Mouse (Mus musculus) adrenal gland, adult 2 months (tissue): ENCODE data around the gene Zfp821. TPM values are rescaled to one million over a fixed set of nuclear protein-coding genes. Genes with fewer than 3 reads are reported as not detected.
A peak's percentile ranks its signal among the peaks of the same experiment; 100 is the strongest.

Experiments used
- DNase-seq: peaks from one replicate; pipeline ENCODE4 v3.0.0; 2021
- long read RNA-seq: library from polyadenylated mRNA; stranded (forward); transcript quantifications from one replicate; pipeline ENCODE4 v2.0.0, GENCODE M21; 2021
- polyA plus RNA-seq: library from polyadenylated mRNA; depleted of rRNA; stranded (reverse); fragments of >200 nt; gene quantifications from 2 replicates; pipeline ENCODE4 v1.2.3, GENCODE M21; 2012; rRNA removed
- total RNA-seq, 2 experiments: library from RNA; stranded (reverse); gene quantifications; 2 replicates each; pipeline ENCODE4 v1.2.3; 2021

The Zfp821 gene
- 10 to 100 TPM in 1 of 2 experiments, 1 to 10 TPM in 1; 8.6 to 12.1 TPM for total RNA-seq
- 6.6 and 9.0 TPM in 2 replicates for polyA plus RNA-seq
- long read RNA-seq, partial matches to known transcripts, result 0 of 8 reads
- long read RNA-seq, other reads (novel, unspliced or antisense), result 4 of 8 reads

DNA sequence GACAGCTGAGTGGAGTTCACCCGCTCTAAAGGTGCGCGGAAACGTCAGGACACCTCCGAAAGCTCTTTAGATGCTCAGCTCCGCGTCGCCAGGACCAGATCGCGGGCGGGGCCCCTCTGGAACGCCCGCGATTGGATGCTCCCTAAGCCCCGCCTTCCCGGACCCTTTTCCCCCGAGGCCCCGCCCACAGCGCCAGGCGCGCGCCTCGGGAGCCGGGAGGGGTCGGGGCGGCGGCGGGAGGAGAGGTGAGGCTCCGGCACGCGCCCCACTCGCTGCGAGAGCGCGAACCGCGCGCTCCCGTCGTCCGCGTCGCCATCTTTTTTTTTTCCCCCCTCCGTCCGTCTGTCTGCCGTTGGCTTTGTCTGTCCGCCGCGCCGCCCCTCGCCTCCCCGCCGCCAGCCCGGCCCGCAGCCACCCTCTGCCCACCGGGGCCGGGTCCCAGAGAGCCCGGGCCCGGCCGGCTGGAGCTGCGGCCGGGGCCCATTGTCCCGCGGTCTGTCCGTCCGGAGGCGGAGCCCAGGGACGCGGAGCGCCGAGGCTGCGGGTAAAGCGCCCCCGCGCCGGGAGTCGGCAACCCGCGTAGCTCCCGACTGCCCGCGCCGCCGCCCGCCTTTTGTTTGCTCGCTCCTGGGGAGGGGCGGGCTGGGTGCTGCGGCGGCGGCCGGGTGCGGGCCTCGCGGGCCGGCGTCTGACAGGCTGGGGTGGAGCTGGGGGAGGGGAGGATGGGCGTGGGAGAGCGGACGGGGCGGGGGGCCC lies at the start of gene Zfp821:
TSS of gene Zfp821 (plus strand) at position 227 of the 756 bp plus-strand sequence.
- peak; percentile 98 for DNase-seq

- DNase-seq, result no peak
These were observed 48.5 kb upstream of the Zfp821 start for GRCm38 (mm10) chr8:109656860-109657259.

DNA sequence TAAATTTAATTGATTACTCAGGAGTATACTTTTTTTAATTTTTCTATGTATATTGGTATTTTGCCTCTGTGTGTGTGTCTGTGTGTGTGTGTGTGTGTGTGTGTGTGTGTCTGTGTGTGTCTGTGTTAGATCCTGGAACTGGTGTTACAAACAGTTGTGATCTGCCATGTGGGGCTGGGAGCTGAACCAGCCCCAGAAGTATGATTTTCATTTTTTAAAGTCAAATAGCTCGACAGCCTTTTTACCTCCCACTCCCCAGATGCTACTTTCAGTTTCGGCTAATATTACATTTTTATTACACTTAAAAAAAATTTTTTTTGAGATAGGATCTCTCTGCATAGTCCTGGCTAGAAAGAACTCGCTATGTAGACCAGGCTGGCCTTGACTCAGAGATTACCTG lies 43.0 kb upstream of the Zfp821 start:
- DNase-seq, result no peak

GRCm38 (mm10) chr8:109666616-109667015 lies 38.7 kb upstream of the Zfp821 start:
- no peak for DNase-seq

GRCm38 (mm10) chr8:109672656-109673055 lies 32.7 kb upstream of the Zfp821 start:
- DNase-seq, result no peak

DNA sequence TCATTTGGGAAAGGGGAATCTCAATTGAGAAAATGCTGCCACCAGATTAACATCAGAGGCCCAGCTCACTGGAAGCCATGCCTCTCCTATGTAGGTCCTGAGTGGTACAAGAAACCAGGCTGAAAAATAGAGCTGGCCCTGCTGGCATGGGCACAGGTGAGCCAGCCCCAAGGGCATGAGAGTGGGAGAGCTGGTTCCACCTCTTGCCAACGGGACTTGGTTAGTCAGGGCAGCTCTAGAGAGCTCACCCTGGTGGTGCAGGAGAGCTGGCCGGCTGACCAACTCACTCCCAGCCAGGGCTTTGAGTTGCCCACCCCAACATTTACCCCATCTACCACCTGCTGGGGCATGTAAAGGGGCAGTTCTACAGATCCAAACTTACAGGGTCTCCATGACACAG lies 31.8 kb upstream of the Zfp821 start:
- DNase-seq, result no peak

DNA sequence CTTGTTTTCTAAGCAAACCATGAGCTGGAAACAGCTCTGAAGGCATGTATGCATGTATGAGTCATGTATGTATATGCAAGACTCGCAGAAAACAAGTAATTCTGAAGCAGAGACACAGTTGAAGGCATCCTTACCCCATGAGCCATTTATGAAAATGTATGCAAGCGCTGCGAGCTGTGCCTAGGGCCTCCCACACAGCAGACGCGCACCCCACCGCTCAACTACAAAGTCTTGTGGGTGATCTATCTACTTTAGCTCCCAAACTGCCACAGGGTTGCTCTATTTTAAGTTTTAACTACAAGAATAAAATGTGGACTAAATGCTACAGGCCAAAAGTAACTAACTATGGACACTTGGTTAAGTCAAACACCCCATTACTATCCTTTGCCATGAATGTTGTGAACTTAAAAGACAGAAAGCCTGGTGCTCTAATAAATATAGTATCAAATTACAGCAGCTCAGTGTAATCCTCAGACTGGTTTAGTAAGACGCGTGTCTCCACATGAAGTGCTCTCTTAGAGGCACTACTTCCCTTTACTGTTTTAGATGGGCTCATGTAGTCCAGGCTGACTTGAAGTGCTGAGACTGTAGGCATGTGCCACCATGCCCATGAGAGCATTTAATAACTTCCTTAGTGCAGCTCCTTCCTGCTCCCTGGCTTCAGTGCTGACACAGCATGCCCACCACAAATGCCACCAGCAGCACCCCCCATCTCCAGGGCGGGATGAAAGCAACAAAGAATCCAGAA lies 29.3 kb upstream of the Zfp821 start:
- DNase-seq, result no peak

DNA sequence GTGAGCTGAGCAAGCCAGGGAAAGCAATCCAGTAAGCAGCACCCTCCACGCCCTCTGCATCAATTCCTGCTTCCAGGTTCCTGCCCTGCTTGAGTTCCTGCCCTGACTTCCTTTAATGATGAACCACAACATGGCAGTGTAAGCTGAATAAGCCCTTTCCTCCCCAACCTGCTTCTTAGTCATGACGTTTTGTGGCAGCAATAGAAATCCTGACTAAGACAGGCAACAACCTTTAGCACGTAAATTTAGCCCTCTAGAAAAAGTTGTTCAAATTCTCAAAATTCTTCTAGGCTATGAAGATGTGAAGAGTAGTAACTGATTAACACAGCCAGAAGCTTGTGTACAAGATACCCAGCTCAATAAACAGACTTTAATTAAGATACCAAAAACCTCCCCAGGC lies 23.8 kb upstream of the Zfp821 start:
- DNase-seq, result no peak

GRCm38 (mm10) chr8:109682120-109682519 lies 23.2 kb upstream of the Zfp821 start:
- DNase-seq, result no peak

- no peak for DNase-seq
These were observed 18.1 kb upstream of the Zfp821 start for GRCm38 (mm10) chr8:109687248-109687647.

DNA sequence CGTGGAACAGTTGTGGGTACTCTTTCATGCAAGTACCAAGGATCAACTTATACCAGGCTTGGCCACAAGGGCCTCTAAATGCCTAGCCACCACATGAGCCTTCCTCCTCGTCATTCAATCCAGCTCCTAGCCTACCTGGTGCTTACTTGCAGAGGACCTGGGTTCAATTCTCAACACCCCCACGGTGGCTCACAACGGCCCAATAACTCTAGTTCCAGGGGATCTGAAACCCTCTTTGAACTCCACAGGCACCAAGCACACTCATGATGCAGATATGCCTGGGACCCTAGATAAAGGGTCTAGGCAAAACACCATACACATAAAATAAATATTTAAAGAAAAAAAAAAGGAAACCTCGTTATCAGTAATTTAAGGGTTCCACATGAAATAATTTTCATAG lies 13.6 kb upstream of the Zfp821 start:
- DNase-seq, result no peak

- peak; percentile 84 for DNase-seq
These were observed 12.8 kb upstream of the Zfp821 start for GRCm38 (mm10) chr8:109692443-109693145.

- peak; percentile 99 for DNase-seq
These were observed 12.0 kb upstream of the Zfp821 start, which contains the start of gene Ist1 for GRCm38 (mm10) chr8:109693146-109693900. Gene Ist1, minus strand, starts transcription at chr8:109693260.

DNA sequence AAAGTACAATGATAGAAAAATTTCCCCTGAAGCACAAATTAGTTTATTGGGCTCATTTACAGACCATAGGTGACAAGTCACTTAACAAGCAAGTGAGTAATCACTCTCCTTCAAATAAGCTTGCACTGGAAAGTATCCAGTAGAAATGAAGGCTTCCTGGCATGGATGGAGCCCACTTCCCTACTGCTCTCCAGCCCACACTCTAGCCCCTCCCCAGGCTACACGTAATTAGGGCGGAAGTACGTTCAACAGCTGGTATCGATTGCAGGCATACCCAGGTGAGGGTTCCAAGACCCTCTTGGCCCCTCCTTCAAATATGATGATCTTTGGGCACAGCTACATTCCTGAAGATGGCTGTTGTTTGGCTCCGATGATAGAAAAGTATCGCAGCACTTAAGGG lies 11.2 kb upstream of the Zfp821 start:
- DNase-seq, result no peak

- no peak for DNase-seq
These were observed 7.6 kb upstream of the Zfp821 start for GRCm38 (mm10) chr8:109697754-109698153.

DNA sequence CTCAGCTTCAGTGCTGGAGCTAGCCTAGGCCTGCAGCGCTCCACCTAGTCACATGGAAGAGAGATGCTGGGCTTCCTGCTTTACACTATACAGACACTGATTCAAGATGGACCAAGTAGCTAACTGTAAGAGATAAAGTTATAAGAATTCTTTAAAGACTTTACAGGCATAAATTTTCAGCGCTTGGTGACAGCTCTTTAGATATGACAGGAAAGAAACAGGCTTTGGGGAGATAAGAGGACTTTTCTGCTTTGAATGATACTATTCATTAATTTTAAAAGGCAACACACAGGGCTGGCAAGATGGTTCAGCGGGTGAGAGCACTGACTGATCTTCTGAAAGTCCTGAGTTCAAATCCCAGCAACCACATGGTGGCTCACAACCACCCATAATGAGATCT lies 6.9 kb upstream of the Zfp821 start:
- no peak for DNase-seq

DNA sequence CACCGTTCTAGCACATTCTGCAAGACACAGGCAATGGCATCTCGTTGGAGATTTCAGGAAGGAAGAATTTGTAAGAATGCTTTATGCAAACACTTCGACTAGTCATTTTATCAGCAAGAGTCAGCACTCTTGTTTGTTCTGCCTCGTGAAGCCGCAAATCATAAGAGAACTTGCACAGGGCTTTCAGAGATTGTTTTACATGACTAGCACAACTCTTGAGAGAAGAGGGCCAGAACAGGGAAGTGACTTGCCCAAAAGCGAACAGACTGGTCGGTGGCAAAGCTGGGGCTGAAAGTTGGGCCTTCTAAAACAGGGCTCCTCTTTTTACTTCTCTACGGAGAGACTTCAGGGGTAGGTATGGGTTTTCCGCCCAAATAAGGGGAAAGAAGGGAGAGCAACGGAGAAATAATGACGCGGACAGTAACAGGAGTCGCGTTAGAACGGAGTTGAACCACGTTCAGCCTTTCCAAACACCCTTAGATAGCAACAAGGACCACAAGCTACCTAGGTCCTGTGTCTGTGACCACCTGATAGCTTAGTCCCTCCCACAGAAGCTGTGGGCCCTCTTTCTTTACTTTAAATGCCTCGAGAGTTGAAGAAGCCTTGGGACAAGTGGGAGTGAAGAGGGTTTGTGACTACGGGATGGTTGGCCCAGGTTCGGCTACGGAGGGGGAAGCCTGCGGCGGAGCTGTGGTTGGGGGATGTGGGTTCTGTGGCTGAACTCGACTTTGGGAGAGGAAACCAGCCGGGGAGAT lies 604 bp upstream of the Zfp821 start:
- DNase-seq, result no peak

- DNase-seq, result no peak
These were observed 929 bp downstream of the Zfp821 start for GRCm38 (mm10) chr8:109706076-109706873.

DNA sequence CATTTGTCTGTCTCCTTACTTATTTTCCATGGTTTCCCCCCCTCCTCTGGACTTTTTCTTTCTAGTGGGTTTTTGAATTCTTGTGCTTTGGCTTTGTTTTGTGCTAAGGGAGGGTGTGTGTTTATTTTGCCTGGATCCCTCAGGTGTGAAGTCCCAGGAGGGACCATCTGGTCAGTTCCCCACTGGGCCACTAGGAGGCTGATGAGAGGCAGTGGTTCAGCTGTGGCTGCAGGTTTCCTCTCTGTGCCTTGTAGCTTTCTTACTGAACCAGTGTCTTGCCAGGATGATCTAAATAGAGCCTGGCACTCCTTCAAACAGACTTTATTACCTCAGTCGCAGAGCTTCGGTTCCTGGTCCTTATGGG lies 1.5 kb downstream of the Zfp821 start:
- peak; percentile 82 for DNase-seq

GRCm38 (mm10) chr8:109707921-109708320 lies 2.6 kb downstream of the Zfp821 start:
- DNase-seq, result no peak
